Mouse (Mus musculus) lung, adult 2 months (tissue): ENCODE data around the gene Tmem269. TPM values are rescaled to one million over a fixed set of nuclear protein-coding genes. Genes with fewer than 3 reads are reported as not detected.

ENCODE experiments used
- DNase-seq: peaks from one replicate; pipeline ENCODE4 v3.0.0; 2022
- H3K4me1 ChIP-seq: fragments of 200-500 bp; 2 replicates; pipeline ENCODE4 v1.6.1; 2011; ENCODE audit warnings: low read length; ENCODE audit not compliant: control insufficient read depth, insufficient read depth
- H3K4me3 ChIP-seq: fragments of 200-500 bp; replicated peaks from 2 replicates; pipeline ENCODE3; 2011; ENCODE audit warnings: low read depth, mild to moderate bottlenecking, control low read depth, low read length; ENCODE audit errors: extremely low read depth
- CTCF ChIP-seq: fragments of 200-500 bp; IDR thresholded peaks from 2 replicates; pipeline ENCODE4 v1.5.1; 2011; ENCODE audit warnings: mild to moderate bottlenecking, low read length, control low read depth; ENCODE audit not compliant: insufficient read depth
- POLR2A ChIP-seq: fragments of 200-500 bp; IDR thresholded peaks from 2 replicates; pipeline ENCODE4 v1.6.1; 2011; ENCODE audit warnings: low read depth, mild to moderate bottlenecking, control low read depth, low read length, borderline replicate concordance; ENCODE audit errors: extremely low read depth
- WGBS: fragments of 180-500 bp; shearing (Covaris S2); methylation state at CpG from one replicate; pipeline ENCODE4 v1.1.7; 2018; 5-methylcytosine and 5-hydroxymethylcytosine counted together
- polyA plus RNA-seq: library from polyadenylated mRNA; depleted of rRNA; stranded (reverse); fragments of >200 nt; gene quantifications from 2 replicates; pipeline ENCODE4 v1.2.3, GENCODE M21; 2012; rRNA removed

The Tmem269 gene
- polyA plus RNA-seq, 1 experiment, result 0.28 TPM

DNA sequence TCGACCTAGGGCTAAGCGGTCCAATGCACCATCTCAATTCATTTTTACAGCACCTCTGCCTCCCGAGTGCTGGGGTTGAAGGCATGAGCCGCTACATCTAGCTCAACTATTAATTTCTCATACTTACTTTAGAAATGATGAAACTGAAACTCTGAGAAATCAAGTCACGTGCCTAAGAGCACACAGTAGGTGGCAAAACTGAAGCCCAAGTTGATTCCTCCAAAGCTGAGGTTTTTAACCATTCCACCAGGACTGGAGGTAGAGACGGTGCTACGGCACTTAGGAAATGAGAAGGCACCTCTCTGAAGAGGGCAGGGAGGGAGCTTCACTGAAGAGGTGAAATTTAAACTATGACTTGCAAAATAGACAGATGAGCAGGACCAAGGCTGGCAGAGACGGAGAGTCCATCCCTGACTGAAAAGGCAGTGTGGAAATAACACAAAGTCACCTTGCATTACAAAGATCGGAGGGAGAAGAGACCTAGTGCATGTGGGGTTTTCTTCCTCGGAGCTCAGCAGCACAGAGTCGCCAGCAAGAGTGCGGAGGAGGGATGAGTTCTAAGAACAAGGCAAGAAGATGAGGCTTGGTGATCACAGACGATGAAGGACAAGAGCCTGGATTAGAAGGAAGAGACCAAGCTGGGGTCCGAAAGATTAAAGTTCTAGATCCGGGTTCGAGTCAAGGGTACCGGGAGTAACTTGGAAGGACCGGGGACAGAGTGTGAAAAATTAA, 44.9 kb downstream of the Tmem269 start:
- Histone ChIP-seq H3K4me1 (0 out of 2 replicates have a peak, but pooled peaks cover 5% of the 10 kb centered on the region), H3K4me3 (peak overlapping the region; percentile 89)
- no peak for DNase-seq
- no peak for TF ChIP-seq POLR2A
- WGBS, result 28% methylated on average over 18 of the region's 18 CpGs

DNA sequence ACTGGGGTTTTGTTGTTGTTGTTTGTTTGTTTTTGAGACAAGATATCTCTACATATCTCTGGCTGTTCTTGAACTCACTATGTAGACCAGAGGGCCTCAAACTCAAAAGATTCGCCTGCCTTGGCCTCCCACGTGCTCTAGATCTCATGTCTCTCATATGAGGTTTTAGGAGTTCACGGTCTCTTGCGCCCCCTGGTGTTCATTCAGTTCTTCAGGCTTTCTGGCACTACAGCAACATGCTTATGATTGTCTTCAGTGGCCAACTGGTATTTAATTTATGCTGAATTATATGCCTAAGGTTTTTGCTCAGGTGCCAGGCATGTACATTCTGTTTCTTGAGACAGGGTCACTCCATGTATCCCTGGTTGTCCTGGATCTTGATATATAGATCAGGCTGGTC, 50.4 kb downstream of the Tmem269 start:
- TF ChIP-seq POLR2A (no peak), CTCF (peak; percentile 59; the same call in 1 of the 2 replicates)
- no peak overlapping the region for H3K4me3 ChIP-seq
- peak; percentile 72 for DNase-seq
- no peaks in the 10 kb centered on the region for H3K4me1 ChIP-seq
- 2% methylated on average over 4 of the region's 4 CpGs for WGBS

DNA sequence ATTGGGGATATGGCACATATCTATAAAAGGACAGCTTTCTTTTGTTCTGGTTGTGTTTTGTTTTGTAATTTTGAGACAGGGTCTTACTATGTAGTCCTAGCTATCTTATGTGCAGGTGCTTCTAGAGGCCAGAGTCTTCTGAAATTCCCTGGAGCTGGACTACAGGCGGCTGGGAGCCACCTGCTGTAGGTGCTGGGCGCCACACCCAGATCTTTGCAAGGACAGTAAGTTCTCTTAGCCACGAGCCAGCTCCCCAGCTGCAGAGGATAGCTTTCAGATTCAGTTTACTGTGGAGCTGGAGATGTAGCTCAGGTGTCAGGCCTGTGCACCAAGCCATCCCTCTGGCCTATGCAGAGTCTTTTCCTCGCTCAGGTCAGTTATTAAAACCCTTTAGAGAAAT, 50.9 kb downstream of the Tmem269 start:
- Histone ChIP-seq H3K4me3 (no peak overlapping the region), H3K4me1 (no peaks in the 10 kb centered on the region)
- TF ChIP-seq POLR2A (no peak), CTCF (no peak)
- 85% methylated on average over 4 of the region's 4 CpGs for WGBS
- DNase-seq, result no peak

DNA sequence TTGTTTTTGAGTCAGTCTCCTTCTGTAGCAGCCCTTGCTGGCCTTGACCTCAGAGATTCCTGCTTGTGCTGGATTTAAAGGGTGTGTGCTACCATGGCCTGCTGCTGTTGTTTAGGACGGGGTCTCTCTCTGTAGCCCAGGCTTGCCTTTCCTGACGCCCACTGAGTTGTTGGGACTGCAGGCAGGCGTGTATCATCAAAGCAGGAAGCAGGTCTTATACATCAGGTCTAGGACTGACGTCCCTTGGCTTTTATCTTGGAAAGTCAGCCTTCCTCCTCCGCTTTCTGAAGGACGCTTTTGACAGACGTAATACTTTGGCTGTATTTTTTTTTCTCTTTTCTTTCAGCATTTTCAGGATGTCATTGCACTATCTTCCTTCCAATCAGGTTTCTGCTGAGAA, 52.1 kb downstream of the Tmem269 start:
- Histone ChIP-seq H3K4me3 (no peak overlapping the region), H3K4me1 (no peaks in the 10 kb centered on the region)
- 50% methylated on average over 7 of the region's 7 CpGs for WGBS
- no peak for TF ChIP-seq POLR2A
- TF ChIP-seq CTCF, result no peak
- no peak for DNase-seq

DNA sequence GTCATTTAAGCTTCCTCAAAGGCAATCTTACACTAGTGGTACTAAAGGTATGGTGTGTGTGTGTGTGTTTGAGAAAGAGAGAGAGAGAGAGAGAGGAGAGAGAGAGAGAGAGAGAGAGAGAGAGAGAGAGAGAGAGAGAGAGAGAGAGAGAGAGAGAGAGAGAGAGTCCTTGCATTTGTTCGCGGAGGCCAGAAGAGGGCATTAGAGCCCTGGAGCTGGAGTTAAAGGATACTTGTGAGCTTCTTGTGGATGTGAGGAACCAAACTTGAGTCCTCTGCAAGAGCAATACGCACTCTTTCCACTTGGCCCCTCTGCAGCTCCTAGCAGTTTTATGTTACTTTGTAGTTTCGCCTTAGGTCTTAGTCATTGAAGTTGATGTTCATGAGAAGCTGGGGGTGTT, 55.0 kb downstream of the Tmem269 start:
- no peak overlapping the region for H3K4me3 ChIP-seq
- H3K4me1 ChIP-seq, result no peaks in the 10 kb centered on the region
- no peak for TF ChIP-seq POLR2A
- TF ChIP-seq CTCF, result no peak
- DNase-seq, result no peak
- WGBS, result 72% methylated on average over 4 of the region's 4 CpGs

DNA sequence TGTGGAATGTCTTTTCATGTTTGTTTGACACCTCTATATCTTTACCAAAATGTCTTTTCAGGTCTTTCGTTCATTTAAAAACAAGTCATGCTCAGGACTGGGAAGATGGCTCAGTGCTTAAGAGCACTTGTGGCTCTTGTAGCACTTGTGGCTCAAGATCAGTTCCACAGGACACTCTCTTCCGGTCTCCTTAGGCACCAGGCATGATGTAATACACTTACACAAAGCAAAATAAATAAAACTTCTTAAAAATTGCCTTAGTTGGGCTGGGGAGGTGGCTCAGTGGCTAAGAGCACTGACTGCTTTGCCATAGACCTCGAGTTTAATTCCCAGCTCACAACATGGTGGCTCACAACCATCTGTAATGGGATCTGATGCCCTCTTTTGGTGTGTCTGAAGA, 56.7 kb downstream of the Tmem269 start:
- 56% methylated on average over 3 of the region's 3 CpGs for WGBS
- Histone ChIP-seq H3K4me3 (no peak overlapping the region), H3K4me1 (no peaks in the 10 kb centered on the region)
- no peak for DNase-seq
- TF ChIP-seq CTCF (no peak), POLR2A (no peak)

DNA sequence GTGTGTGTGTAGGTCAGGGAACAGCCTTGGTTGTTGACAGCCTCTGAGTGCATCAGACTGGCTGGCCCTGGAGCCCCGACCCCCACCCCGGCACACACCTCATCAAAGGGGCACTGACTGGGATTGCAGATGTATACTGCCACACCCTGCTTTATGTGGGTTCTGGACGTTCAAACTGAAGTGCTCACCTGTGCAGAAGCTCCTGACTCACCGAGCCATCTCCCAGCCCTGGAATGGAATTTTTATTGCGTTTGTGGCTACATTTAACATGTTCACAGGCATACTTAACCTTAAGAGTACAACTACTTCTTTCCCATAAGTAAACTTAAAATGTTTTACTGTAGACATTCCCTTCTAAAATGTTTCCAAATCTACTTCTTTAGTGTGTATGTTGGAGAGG, 60.1 kb downstream of the Tmem269 start:
- H3K4me3 ChIP-seq, result no peak overlapping the region
- TF ChIP-seq POLR2A (no peak), CTCF (no peak)
- peak; percentile 18 for DNase-seq
- no peaks in the 10 kb centered on the region for H3K4me1 ChIP-seq
- WGBS, result 56% methylated on average over 5 of the region's 5 CpGs

DNA sequence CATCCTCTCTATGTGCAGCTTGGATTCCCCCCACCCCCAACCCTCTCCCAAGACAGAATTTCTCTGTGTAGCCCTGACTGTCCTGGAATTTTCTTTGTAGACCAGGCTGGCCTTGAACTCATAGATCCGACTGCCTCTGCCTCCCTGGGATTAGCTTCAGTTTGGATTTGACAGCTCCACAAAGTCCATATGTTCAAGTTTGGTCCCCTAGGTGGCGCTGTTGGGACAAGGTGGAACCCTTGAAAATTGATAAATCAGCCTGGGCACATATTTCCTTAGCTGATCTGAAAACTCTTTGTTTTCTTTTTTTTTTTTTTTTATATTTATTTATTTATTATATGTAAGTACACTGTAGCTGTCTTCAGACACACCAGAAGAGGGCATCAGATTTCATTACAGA, 60.8 kb downstream of the Tmem269 start:
- peak; percentile 69 for DNase-seq
- H3K4me3 ChIP-seq, result no peak overlapping the region
- no peaks in the 10 kb centered on the region for H3K4me1 ChIP-seq
- TF ChIP-seq CTCF (peak; percentile 33), POLR2A (no peak)
- WGBS, result 29% methylated on average over 2 of the region's 2 CpGs

Other genes with a start within 250 kb of the Tmem269 start
- gene Slc2a1, start 109.5 kb downstream of the Tmem269 start, polyA plus RNA-seq, result 32.0 and 39.0 TPM in 2 replicates
- gene Zfp691, start 44.0 kb downstream of the Tmem269 start, polyA plus RNA-seq, result 8.9 and 10.1 TPM in 2 replicates
- 0.06 and 0.66 TPM in 2 replicates for gene Ermap, start 28.2 kb downstream of the Tmem269 start, polyA plus RNA-seq
- 18.1 and 24.0 TPM in 2 replicates for gene Svbp, start 22.9 kb downstream of the Tmem269 start, polyA plus RNA-seq
- gene AU022252, start 14.5 kb upstream of the Tmem269 start, polyA plus RNA-seq, result 3.4 and 6.5 TPM in 2 replicates
- gene P3h1, start 14.7 kb upstream of the Tmem269 start, polyA plus RNA-seq, result 22.4 and 24.0 TPM in 2 replicates
- gene Cldn19, start 37.2 kb upstream of the Tmem269 start, polyA plus RNA-seq, result 1.2 TPM in 2 replicates
- 158 and 195 TPM in 2 replicates for gene Ybx1, start 76.4 kb upstream of the Tmem269 start, polyA plus RNA-seq
- gene Ppih, start 102.3 kb upstream of the Tmem269 start, polyA plus RNA-seq, result 3.2 and 5.3 TPM in 2 replicates
- 3.4 and 4.2 TPM in 2 replicates for gene Ccdc30, start 197.3 kb upstream of the Tmem269 start, polyA plus RNA-seq
- gene Ppcs, start 204.2 kb upstream of the Tmem269 start, polyA plus RNA-seq, result 9.3 and 9.9 TPM in 2 replicates
- gene Zmynd12, start 204.6 kb upstream of the Tmem269 start, polyA plus RNA-seq, result 5.8 and 6.4 TPM in 2 replicates